Mouse (Mus musculus): ENCODE results near the gene Zscan29. TPM values are rescaled to one million over a fixed set of nuclear protein-coding genes. Genes with fewer than 3 reads are reported as not detected.

The Zscan29 gene
- polyA plus RNA-seq, 1 experiment = 7.5 TPM

DNA sequence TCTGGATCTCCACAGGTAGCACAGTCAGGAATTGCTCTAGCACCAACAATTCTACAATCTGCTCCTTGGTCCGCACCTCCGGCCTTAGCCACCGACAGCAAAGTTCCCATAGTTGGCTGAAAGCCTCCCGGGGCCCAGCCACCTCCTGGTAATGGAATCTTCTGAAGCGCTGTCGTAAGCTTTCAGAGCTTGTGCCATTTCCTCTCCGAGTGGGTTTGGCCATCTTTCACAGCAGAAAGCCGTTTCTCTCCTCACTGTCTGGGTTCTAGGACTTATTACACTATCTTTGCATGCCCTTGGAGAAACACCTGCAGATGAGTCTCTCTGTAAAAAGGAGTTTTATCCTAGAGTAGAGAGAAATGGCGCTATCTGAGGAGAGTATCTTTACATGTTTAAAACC is 1.0 kb downstream of the Zscan29 start:
- Histone ChIP-seq H3K27ac (ENCODE audit: control insufficient read depth, insufficient read depth, low read length) (no peak overlapping the region), H3K4me1 (replicated peaks; ENCODE audit: control insufficient read depth, insufficient read depth, low read length) (peaks cover 14% of the 10 kb centered on the region), H3K4me3 (ENCODE audit: control insufficient read depth, insufficient read depth, low read length) (peak overlapping the region; percentile 40), H3K36me3 (ENCODE audit: control insufficient read depth, insufficient read depth, low read length) (peaks cover 12% of the 10 kb centered on the region), H3K27me3 (ENCODE audit: control insufficient read depth, insufficient read depth, low read length) (no peaks in the 10 kb centered on the region)
- TF ChIP-seq CTCF (IDR thresholded peaks at IDR 0.05; ENCODE audit: borderline replicate concordance, control insufficient read depth, extremely low read depth, insufficient read depth, low read length, poor library complexity) (no peak), POLR2A (IDR thresholded peaks at IDR 0.05; ENCODE audit: control insufficient read depth, extremely low read depth, insufficient read depth, low read length, poor library complexity) (no peak)
- 9% methylated on average over 9 of the region's 9 CpGs for WGBS
- peak; percentile 26 for DNase-seq

DNA sequence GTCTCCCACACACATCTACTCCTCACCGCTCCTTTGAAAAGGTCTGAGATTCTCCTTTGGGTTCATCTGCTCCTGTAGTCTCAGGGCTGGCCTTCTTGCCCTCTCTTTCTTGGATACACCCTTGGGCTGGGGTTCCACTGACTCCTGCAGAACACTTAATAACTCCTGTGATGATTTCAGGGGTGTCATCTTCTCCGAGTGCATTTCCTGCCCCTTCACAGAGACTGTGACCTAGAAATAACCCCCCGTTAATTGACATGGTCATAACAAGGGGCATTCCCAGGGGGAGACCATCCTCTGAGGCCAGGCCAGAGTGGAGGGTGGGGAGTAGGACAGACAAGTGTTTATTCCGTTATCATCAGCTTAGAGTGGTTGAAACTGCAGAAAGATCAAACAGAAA is 1.8 kb downstream of the Zscan29 start:
- no peak for TF ChIP-seq POLR2A (IDR thresholded peaks at IDR 0.05; ENCODE audit: control insufficient read depth, extremely low read depth, insufficient read depth, low read length, poor library complexity)
- no peak for TF ChIP-seq CTCF (IDR thresholded peaks at IDR 0.05; ENCODE audit: borderline replicate concordance, control insufficient read depth, extremely low read depth, insufficient read depth, low read length, poor library complexity)
- 40% methylated on average over 4 of the region's 4 CpGs for WGBS
- H3K4me3 ChIP-seq (ENCODE audit: control insufficient read depth, insufficient read depth, low read length) = peak overlapping the region; percentile 12; the same call in 1 of the 2 replicates

DNA sequence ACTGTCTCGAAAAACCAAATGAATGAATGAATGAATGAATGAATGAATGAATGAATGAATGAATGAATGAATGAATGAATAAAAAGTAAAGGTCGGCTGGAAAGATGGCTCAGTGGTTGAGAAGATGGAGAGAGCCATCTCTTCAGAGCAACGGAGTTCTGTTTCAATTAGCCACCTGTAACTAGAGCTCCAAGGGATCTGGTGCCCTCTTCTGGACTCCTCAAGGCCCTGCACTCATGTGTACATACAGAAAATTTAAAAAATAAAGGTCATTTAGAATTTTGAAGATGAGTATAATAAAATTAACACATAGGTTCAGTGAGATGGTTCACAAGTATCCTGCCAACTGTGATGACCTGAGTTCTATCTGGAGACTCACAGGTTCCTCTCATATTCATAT is 17.8 kb downstream of the Zscan29 start:
- TF ChIP-seq CTCF (IDR thresholded peaks at IDR 0.05; ENCODE audit: borderline replicate concordance, control insufficient read depth, extremely low read depth, insufficient read depth, low read length, poor library complexity) (no peak), POLR2A (IDR thresholded peaks at IDR 0.05; ENCODE audit: control insufficient read depth, extremely low read depth, insufficient read depth, low read length, poor library complexity) (no peak)
- 91% methylated on average over 3 of the region's 3 CpGs for WGBS
- DNase-seq = no peak
- Histone ChIP-seq H3K4me1 (replicated peaks; ENCODE audit: control insufficient read depth, insufficient read depth, low read length) (no peaks in the 10 kb centered on the region), H3K36me3 (ENCODE audit: control insufficient read depth, insufficient read depth, low read length) (peaks cover 23% of the 10 kb centered on the region), H3K4me3 (ENCODE audit: control insufficient read depth, insufficient read depth, low read length) (no peak overlapping the region), H3K27me3 (ENCODE audit: control insufficient read depth, insufficient read depth, low read length) (no peaks in the 10 kb centered on the region), H3K27ac (ENCODE audit: control insufficient read depth, insufficient read depth, low read length) (no peak overlapping the region)

More for the DNA sequence above, 1.8 kb downstream of the Zscan29 start:
- no peak overlapping the region for H3K27ac ChIP-seq (ENCODE audit: control insufficient read depth, insufficient read depth, low read length)
- no peak for DNase-seq
- H3K36me3 ChIP-seq (ENCODE audit: control insufficient read depth, insufficient read depth, low read length) = peaks cover 8% of the 10 kb centered on the region
- peaks cover 14% of the 10 kb centered on the region for H3K4me1 ChIP-seq (replicated peaks; ENCODE audit: control insufficient read depth, insufficient read depth, low read length)
- H3K27me3 ChIP-seq (ENCODE audit: control insufficient read depth, insufficient read depth, low read length) = no peaks in the 10 kb centered on the region

DNA sequence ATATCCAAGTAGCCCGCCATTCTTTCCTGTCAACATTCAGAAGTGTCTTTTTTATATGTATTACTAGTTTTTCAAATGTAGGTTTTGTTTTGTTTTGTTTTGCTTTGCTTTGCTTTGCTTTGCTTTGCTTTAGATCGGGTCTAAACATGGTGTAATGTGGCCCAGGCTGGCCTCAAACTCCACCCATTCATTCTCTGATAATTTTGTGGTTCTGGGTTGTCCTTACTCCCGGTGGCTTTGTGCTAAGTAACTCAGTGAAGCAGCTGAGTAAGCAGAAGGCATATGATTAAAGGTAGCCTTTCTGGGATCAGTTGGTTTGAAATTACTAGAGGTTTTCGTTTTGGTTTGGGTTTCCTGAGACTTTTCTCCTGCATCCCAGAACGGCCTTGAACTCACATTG is 21.2 kb downstream of the Zscan29 start:
- no peaks in the 10 kb centered on the region for H3K4me1 ChIP-seq (replicated peaks; ENCODE audit: control insufficient read depth, insufficient read depth, low read length)
- TF ChIP-seq POLR2A (IDR thresholded peaks at IDR 0.05; ENCODE audit: control insufficient read depth, extremely low read depth, insufficient read depth, low read length, poor library complexity) (no peak), CTCF (IDR thresholded peaks at IDR 0.05; ENCODE audit: borderline replicate concordance, control insufficient read depth, extremely low read depth, insufficient read depth, low read length, poor library complexity) (no peak)
- no peaks in the 10 kb centered on the region for H3K27me3 ChIP-seq (ENCODE audit: control insufficient read depth, insufficient read depth, low read length)
- no peak overlapping the region for H3K4me3 ChIP-seq (ENCODE audit: control insufficient read depth, insufficient read depth, low read length)
- peaks cover 16% of the 10 kb centered on the region for H3K36me3 ChIP-seq (ENCODE audit: control insufficient read depth, insufficient read depth, low read length)
- WGBS = 86% methylated on average over 5 of the region's 5 CpGs
- no peak for DNase-seq
- no peak overlapping the region for H3K27ac ChIP-seq (ENCODE audit: control insufficient read depth, insufficient read depth, low read length)

DNA sequence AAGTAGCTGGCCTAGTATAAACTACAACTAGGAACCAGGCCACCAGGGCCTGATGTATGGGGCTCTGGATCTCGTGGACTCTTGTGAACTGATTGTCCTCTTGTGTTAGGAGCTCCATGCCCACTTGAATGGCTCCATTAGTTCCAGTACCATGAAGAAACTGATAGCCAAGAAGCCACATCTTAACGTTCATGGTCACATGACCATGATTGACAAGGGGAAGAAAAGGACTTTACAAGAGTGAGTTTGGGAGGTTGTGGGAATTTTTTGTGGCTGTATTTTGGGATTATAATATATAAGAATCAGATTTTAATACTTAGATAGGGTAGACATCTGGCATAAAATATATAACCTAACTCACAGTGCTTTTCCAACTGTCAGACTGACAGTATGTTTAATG is 28.5 kb downstream of the Zscan29 start:
- H3K27me3 ChIP-seq (ENCODE audit: control insufficient read depth, insufficient read depth, low read length) = no peaks in the 10 kb centered on the region
- peaks cover 5% of the 10 kb centered on the region for H3K36me3 ChIP-seq (ENCODE audit: control insufficient read depth, insufficient read depth, low read length)
- no peak overlapping the region for H3K4me3 ChIP-seq (ENCODE audit: control insufficient read depth, insufficient read depth, low read length)
- H3K4me1 ChIP-seq (replicated peaks; ENCODE audit: control insufficient read depth, insufficient read depth, low read length) = peaks cover 13% of the 10 kb centered on the region
- 90% methylated on average over 2 of the region's 2 CpGs for WGBS
- no peak overlapping the region for H3K27ac ChIP-seq (ENCODE audit: control insufficient read depth, insufficient read depth, low read length)
- no peak for TF ChIP-seq POLR2A (IDR thresholded peaks at IDR 0.05; ENCODE audit: control insufficient read depth, extremely low read depth, insufficient read depth, low read length, poor library complexity)
- TF ChIP-seq CTCF (IDR thresholded peaks at IDR 0.05; ENCODE audit: borderline replicate concordance, control insufficient read depth, extremely low read depth, insufficient read depth, low read length, poor library complexity) = no peak
- DNase-seq = no peak

DNA sequence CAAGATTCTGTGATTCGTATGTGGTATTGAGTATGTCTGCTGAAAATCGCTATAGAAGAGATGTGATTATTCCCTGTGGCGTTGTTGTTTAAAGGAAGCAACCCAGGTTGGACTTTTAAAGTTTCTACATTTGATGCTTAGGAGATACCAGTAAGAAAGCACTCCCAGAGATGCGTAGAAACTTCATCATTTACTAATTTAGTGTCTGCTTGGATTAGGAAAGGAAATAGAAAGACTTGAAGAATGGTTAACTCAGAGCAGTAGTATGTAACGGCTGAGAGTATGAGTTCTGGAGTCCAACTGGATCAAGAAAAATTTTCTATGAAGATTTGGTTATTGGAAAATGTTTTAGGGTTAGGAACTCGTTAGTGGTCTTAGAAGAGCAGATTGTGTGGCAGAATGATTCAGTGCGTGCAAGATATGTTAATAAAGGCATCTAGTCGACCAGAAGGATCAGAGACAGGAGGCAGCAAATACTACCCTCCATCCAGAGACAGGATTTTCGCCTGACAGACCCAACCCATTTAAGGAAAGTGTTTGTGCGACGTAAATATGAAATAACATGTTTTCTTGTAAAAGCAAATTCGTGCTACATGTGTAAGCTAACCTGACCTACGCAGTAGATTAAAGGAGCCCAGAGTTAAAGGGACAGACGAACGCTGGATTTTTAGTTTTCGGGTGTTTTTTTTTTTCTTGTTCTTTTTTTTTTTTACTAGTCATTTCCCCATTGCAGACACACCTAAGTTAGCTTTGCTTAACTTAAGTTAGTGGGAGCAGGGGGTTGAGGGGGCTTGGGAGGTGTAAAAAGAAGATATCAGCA is 29.5 kb downstream of the Zscan29 start:
- Histone ChIP-seq H3K27ac (ENCODE audit: control insufficient read depth, insufficient read depth, low read length) (no peak overlapping the region), H3K4me3 (ENCODE audit: control insufficient read depth, insufficient read depth, low read length) (no peak overlapping the region), H3K36me3 (ENCODE audit: control insufficient read depth, insufficient read depth, low read length) (peaks cover 5% of the 10 kb centered on the region), H3K4me1 (replicated peaks; ENCODE audit: control insufficient read depth, insufficient read depth, low read length) (peaks cover 13% of the 10 kb centered on the region), H3K27me3 (ENCODE audit: control insufficient read depth, insufficient read depth, low read length) (no peaks in the 10 kb centered on the region)
- no peak for DNase-seq
- TF ChIP-seq POLR2A (IDR thresholded peaks at IDR 0.05; ENCODE audit: control insufficient read depth, extremely low read depth, insufficient read depth, low read length, poor library complexity) (no peak), CTCF (IDR thresholded peaks at IDR 0.05; ENCODE audit: borderline replicate concordance, control insufficient read depth, extremely low read depth, insufficient read depth, low read length, poor library complexity) (no peak)
- 70% methylated on average over 16 of the region's 16 CpGs for WGBS

Measured in thymus, adult 2 months (tissue).